Mouse (Mus musculus): ENCODE measurements around the gene Tas2r136.

Tas2r136 gene

DNA sequence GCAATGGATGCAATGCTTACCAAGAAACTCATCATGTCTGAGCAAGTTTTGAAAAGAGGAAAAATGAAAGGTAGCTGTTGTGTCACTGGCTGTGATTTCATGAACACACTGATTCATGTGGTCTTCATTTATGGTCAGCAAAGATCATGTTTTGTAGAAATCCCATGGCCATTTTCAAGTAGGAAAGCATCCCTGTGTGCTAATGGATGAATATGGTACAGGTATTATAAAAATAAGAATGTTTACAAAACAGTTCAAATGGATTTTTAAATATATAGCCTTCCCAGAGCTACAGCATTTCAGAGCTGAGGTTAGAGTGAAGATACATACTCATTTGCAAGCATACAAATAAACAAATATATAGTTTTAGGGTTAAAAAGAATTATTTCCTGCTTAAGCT is at the start of gene Tas2r136:
Tas2r136 (minus strand) TSS at position 101 of the 400 bp plus-strand sequence.
- in situ Hi-C loops (cut with MboI, MseI) = no loop called here

DNA sequence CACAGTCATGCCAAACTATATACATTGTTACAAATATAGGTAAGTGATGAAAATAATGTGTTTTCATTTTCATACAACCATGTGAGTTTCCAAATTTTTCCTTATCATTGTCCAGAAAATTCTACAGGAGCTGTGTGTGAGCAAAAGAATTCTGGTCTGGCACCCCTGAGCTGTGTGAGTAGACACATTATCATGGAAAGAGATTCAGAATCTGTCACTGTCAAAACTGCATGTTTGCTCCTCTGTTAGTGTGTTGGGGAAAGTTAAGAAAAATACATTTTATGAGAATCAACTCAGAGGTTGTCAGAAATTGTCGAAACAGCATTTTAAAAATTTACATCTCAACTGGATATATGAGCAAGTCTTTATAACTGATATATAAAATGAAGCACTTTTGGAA is 24.6 kb upstream of the Tas2r136 start, which contains the start of gene Tas2r117:
Tas2r117 (plus strand) TSS at position 301 of the 400 bp plus-strand sequence.
- in situ Hi-C loops (cut with MboI, MseI) = loop anchor here (5.0 kb wide), 1 partner anchor 215 kb away; no protein-coding TSS in a partner anchor

DNA sequence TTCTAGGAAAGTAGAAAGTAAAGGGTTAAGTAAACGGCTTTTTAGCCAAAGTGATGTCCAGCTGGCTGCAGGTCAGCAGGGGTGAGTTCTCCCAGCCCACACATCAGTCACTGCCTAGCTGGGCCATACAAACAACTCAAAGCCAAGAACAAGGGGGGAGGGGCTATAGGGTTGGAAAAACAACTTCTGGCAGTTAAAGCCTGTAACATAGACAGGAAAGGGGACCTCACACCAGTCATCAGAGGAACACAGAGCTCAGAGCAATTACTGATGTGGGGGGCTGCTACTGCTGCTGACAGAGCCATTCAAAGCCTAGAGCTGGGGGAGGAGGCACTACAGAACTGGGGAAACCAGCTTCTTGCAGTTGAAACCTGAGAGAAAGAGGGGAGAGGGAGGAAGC is 17.4 kb upstream of the Tas2r136 start:
- in situ Hi-C loops (cut with MboI, MseI) = no loop called here

DNA sequence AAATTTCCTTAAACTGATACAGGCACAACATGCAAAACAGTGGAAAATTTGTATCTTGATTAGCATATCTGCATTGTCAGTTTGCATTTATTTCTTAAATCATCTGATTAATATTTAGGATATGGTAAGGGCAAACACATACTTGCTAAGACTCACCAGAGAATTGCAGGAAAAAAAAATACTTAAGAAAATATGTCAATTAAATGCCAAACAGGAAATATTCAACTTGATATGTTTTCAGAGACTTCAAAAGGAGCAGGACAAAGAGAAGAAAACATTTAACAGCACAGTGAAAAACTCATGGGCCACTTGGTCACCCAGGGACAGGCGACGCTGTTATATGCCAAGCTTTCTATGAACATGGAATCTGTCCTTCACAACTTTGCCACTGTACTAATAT is 16.1 kb downstream of the Tas2r136 start, which contains the start of gene Tas2r102:
Tas2r102 (plus strand) TSS at position 301 of the 400 bp plus-strand sequence.
- in situ Hi-C loops (cut with MboI, MseI) = no loop called here

DNA sequence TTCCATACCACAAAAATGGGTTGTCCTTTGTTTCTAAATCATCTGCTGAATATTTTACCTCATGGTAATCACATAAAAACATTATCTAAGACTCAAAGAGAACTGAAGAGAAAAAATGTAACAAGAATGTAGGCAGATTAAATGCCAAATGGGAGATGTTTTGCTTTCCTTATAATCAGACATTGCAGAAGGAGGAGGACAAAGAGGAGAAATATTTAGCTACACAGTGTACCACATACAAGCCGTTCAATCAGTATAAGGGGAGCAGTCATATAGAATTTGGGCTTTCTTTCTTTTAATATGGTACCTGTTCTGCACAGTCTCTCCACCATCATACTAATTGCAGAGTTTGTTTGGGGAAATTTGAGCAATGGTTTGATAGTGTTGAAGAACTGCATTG is 23.5 kb downstream of the Tas2r136 start, which contains the start of gene Tas2r124:
Tas2r124 (plus strand) TSS at position 301 of the 400 bp plus-strand sequence.
- in situ Hi-C loops (cut with MboI, MseI) = loop anchor here (10.0 kb wide), 1 partner anchor 720 kb away; no protein-coding TSS in a partner anchor

DNA sequence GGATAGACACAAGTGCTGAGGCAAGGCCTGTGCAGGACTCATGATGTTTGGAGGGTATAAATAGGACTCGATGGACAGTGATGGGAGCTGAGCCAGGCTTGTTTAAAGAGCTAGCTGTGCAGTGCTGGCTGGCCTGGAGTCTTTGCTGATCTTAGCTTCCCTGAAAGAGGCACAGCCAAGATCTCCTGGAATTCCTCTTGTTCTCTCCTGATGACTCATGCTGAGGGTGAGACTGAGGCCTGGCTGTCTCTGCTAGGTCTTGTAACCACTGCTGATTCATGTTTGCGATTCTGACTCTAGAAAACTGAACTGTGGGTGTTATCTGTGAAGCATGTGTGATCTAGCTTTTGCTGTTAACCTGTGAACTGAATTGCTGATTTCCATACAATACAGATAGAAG is 27.8 kb downstream of the Tas2r136 start:
- in situ Hi-C loops (cut with MboI, MseI) = loop anchor here (10.0 kb wide), 1 partner anchor 725 kb away; no protein-coding TSS in a partner anchor

DNA sequence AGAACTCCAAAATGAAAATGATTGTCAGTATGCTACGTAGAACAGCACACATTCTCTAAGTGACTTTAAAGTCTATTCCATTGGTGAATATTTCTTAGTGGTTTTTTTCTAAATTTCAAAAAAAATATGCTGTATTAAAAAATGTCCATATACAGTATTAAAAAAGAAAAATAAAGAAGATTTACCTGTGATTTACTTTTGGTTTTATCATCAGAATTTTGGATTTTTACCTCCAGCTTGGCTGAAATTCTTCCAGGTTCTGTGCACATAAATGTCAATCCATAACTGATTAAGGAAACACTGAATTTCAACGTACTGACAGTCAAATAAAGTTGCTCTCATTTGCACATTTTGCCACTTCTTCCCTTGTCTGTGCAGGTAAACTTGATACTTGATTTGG is 40.0 kb downstream of the Tas2r136 start, which contains the start of gene Tas2r115:
Tas2r115 (minus strand) TSS at position 101 of the 400 bp plus-strand sequence.
- in situ Hi-C loops (cut with MboI, MseI) = no loop called here
